Mouse (Mus musculus) embryonic facial prominence, embryonic 12.5 days (tissue): Measurements from ENCODE around the gene Pde4c. TPM values are rescaled to one million over a fixed set of nuclear protein-coding genes. Genes with fewer than 3 reads are reported as not detected.

Experiments
- ATAC-seq: fragments of 200-750 bp; cut with Nextera tagmentation; 2 replicates; pipeline ENCODE4 v1.8.0; 2017; ENCODE audit not compliant: insufficient number of reproducible peaks, insufficient read depth, low FRiP score, low TSS enrichment
- H3K27ac ChIP-seq: fragments of 300-500 bp; sonication (generic); 2 replicates; pipeline ENCODE4 v1.5.1; 2016; ENCODE audit warnings: mild to moderate bottlenecking
- H3K27me3 ChIP-seq: fragments of 300-500 bp; sonication (generic); 2 replicates; pipeline ENCODE4 v1.6.1; 2016; ENCODE audit warnings: mild to moderate bottlenecking, moderate library complexity
- H3K36me3 ChIP-seq: fragments of 300-500 bp; sonication (generic); 2 replicates; pipeline ENCODE4 v1.6.1; 2016; ENCODE audit warnings: mild to moderate bottlenecking
- H3K4me1 ChIP-seq: fragments of 300-500 bp; sonication (generic); 2 replicates; pipeline ENCODE4 v1.6.1; 2016
- H3K4me2 ChIP-seq: fragments of 300-500 bp; sonication (generic); replicated peaks from 2 replicates; pipeline ENCODE4 v1.6.1; 2016; ENCODE audit warnings: mild to moderate bottlenecking, moderate library complexity
- H3K4me3 ChIP-seq: fragments of 300-500 bp; sonication (generic); 2 replicates; pipeline ENCODE4 v1.5.1; 2016; ENCODE audit warnings: mild to moderate bottlenecking
- H3K9ac ChIP-seq: fragments of 300-500 bp; sonication (generic); 2 replicates; pipeline ENCODE4 v1.6.1; 2016; ENCODE audit warnings: mild to moderate bottlenecking, moderate library complexity
- H3K9me3 ChIP-seq: fragments of 300-500 bp; sonication (generic); 2 replicates; pipeline ENCODE4 v1.6.1; 2016; ENCODE audit warnings: mild to moderate bottlenecking, moderate library complexity
- WGBS: fragments of 180-500 bp; shearing (Covaris S2); methylation state at CpG from one replicate; pipeline ENCODE4 v1.1.7; 2016; 5-methylcytosine and 5-hydroxymethylcytosine counted together
- polyA plus RNA-seq: library from polyadenylated mRNA; unstranded; fragments of >200 nt; fragmentation: Nextera tagmentation; extraction: Ambion mirVana; gene quantifications from 2 replicates; pipeline ENCODE4 v1.2.1, GENCODE M21; 2016

The Pde4c gene
- polyA plus RNA-seq, 1 experiment from 2014 or later: 0.29 TPM

DNA sequence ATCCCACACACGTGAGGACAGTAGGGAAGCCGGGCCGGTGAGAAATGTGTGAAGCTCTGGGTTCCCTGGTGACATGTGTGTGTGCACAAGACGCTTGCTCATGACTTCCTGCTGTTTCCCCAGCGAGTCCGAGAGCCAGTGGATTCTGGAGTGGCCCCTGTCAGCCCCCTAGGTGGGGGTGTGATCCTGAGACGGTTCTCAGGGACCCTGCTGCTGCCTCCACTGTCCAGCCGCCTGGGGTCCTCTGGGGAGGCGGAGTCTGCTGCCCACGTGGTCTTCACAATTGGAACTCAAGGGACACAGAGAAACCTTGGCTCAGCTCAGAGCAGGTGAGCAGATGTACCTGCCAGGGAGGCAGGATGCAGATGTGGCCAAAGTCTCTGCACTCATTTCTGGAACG is 3.2 kb downstream of the Pde4c start:
- H3K36me3 ChIP-seq: no peaks in the 10 kb centered on the region
- peaks cover 47% of the 10 kb centered on the region for H3K27me3 ChIP-seq
- H3K9ac ChIP-seq: no peak overlapping the region
- H3K27ac ChIP-seq: no peak overlapping the region
- no peaks in the 10 kb centered on the region for H3K9me3 ChIP-seq
- no peak overlapping the region for H3K4me3 ChIP-seq
- ATAC-seq: no peak
- 0 out of 2 replicates have a peak, but pooled peaks cover 6% of the 10 kb centered on the region for H3K4me1 ChIP-seq
- 43% methylated on average over 11 of the region's 11 CpGs for WGBS
- H3K4me2 ChIP-seq: no peak overlapping the region

GRCm38 (mm10) chr8:70729808-70730475 is 6.4 kb downstream of the Pde4c start:
- no peak for ATAC-seq
- no peaks in the 10 kb centered on the region for H3K36me3 ChIP-seq
- peak overlapping the region; percentile 24 for H3K4me3 ChIP-seq
- H3K27me3 ChIP-seq: peaks cover 55% of the 10 kb centered on the region
- no peaks in the 10 kb centered on the region for H3K9me3 ChIP-seq
- 0 out of 2 replicates have a peak overlapping the region, but pooled peaks have one; percentile 7 for H3K9ac ChIP-seq
- H3K4me1 ChIP-seq: 0 out of 2 replicates have a peak, but pooled peaks cover 6% of the 10 kb centered on the region
- peak overlapping the region; percentile 41 for H3K4me2 ChIP-seq
- 3% methylated on average over 34 of the region's 34 CpGs for WGBS
- no peak overlapping the region for H3K27ac ChIP-seq

GRCm38 (mm10) chr8:70730956-70731355 is 7.4 kb downstream of the Pde4c start:
- no peaks in the 10 kb centered on the region for H3K36me3 ChIP-seq
- H3K4me1 ChIP-seq: 0 out of 2 replicates have a peak, but pooled peaks cover 6% of the 10 kb centered on the region
- 88% methylated on average over 4 of the region's 4 CpGs for WGBS

GRCm38 (mm10) chr8:70737705-70738104 is 14.2 kb downstream of the Pde4c start:
- no peaks in the 10 kb centered on the region for H3K9me3 ChIP-seq
- H3K4me2 ChIP-seq: no peak overlapping the region
- no peak overlapping the region for H3K27ac ChIP-seq
- no peaks in the 10 kb centered on the region for H3K36me3 ChIP-seq
- H3K9ac ChIP-seq: no peak overlapping the region
- H3K27me3 ChIP-seq: peaks cover 32% of the 10 kb centered on the region
- 0 out of 2 replicates have a peak, but pooled peaks cover 3% of the 10 kb centered on the region for H3K4me1 ChIP-seq
- no peak overlapping the region for H3K4me3 ChIP-seq
- 70% methylated on average over 5 of the region's 5 CpGs for WGBS
- no peak for ATAC-seq

More at GRCm38 (mm10) chr8:70730956-70731355, 7.4 kb downstream of the Pde4c start:
- 0 out of 2 replicates have a peak, but pooled peaks have one; percentile 28 for ATAC-seq
- Histone ChIP-seq H3K4me3 (no peak overlapping the region), H3K9me3 (no peaks in the 10 kb centered on the region), H3K9ac (no peak overlapping the region), H3K27me3 (peaks cover 55% of the 10 kb centered on the region), H3K27ac (no peak overlapping the region), H3K4me2 (no peak overlapping the region)

DNA sequence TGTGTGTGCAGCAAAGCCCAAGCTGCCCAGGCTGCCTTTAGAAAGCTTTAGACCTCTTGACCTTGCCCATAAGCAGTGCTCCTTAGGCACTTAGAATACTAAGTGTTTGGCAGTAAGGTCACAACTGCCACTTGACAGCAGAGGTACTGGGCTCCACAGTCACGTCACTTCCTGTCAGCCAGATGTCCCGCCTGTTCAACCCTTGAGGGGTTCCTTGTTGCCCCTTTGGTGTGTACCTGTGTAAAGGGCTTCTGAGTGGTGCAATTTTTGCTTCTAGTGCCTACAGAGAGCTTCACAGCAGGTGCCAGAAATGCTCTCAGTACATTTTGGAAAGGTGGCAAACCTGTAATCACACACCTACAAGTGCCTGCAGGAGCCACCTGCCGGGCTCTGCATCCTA is 14.7 kb downstream of the Pde4c start:
- H3K27ac ChIP-seq: no peak overlapping the region
- no peak for ATAC-seq
- H3K27me3 ChIP-seq: peaks cover 37% of the 10 kb centered on the region
- H3K9ac ChIP-seq: no peak overlapping the region
- WGBS: 69% methylated on average over 3 of the region's 3 CpGs
- peaks cover 7% of the 10 kb centered on the region for H3K4me1 ChIP-seq
- no peak overlapping the region for H3K4me3 ChIP-seq
- H3K9me3 ChIP-seq: no peaks in the 10 kb centered on the region
- no peaks in the 10 kb centered on the region for H3K36me3 ChIP-seq
- H3K4me2 ChIP-seq: no peak overlapping the region

DNA sequence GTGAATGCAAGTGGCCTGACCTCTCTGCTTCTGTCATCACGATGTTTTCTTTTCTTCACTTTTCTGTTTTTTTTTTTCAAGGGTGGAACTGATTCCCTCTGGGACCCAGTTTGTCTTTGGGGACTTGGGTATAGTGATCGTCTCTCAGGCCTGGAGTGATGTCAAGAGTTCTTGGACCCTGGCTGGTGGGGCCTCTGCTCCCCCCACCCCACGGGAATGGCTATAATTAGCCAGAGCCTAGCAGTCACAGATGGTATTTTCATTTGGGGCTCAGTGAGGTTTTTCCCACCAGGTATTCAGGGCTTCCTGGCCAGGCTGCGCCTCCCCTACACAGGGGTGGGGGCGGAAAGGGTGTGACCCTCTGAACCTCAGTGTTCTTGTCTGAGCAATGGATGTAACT is 18.1 kb downstream of the Pde4c start:
- H3K4me2 ChIP-seq: no peak overlapping the region
- H3K27ac ChIP-seq: no peak overlapping the region
- 58% methylated on average over 5 of the region's 5 CpGs for WGBS
- H3K4me1 ChIP-seq: peaks cover 16% of the 10 kb centered on the region
- H3K9me3 ChIP-seq: no peaks in the 10 kb centered on the region
- H3K27me3 ChIP-seq: peaks cover 71% of the 10 kb centered on the region
- no peak for ATAC-seq
- no peaks in the 10 kb centered on the region for H3K36me3 ChIP-seq
- no peak overlapping the region for H3K4me3 ChIP-seq
- no peak overlapping the region for H3K9ac ChIP-seq

DNA sequence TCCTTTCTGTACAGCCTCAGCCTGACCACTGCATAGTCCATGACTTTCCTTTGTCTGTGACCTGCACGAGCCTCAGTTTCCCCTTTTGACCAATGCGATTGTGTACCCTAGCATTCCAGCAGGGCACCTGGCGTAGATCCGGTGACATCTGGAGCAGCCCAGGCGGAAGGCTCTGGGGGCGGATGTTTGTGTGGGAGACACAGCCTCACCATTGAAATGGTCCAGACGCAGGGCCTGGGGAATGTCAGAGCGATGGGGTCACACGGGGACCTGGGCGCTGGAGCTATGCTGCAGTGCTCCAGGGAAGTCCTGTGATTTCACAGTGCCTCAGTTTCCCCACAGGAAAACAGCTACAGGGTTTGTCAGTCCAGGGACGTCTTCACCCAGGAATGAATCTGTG is 18.7 kb downstream of the Pde4c start:
- 53% methylated on average over 11 of the region's 11 CpGs for WGBS

DNA sequence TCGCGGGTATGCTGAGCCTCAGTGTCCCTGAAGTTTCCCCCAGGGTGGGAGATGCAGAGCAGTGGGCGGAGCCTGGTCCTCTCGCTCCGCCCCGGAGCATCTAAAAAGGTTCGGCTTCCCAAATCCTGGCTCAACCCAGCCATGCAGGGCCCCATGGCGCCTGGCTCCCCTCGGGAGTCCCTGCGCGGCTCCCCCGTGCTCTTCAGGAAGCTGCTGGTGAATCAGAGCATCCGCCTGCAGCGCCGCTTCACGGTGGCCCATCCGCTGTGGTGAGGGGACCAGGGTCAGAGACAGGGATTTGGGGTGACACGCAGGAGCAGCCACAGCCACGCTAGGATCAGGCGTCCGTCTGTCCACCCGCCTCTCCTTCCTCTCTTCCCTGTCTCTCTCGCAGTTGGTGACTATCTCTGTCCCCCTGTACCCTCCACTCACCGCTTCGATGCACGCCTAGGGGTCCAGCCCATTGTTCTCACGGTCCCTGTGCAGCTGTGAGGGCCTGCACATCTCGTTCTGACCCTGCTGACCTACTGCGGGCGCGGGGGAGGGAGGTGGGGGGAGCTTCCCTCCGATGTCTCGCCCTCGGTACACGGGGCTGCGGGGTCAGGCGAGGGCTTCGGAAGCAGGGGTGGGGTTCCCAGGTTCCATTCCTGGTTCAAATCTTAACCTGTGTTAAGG is 19.6 kb downstream of the Pde4c start:
- ATAC-seq: no peak

More for the DNA sequence above, 18.7 kb downstream of the Pde4c start:
- Histone ChIP-seq H3K9ac (no peak overlapping the region), H3K4me3 (no peak overlapping the region), H3K36me3 (no peaks in the 10 kb centered on the region), H3K27ac (no peak overlapping the region), H3K27me3 (peaks cover 76% of the 10 kb centered on the region), H3K4me1 (peaks cover 16% of the 10 kb centered on the region), H3K9me3 (no peaks in the 10 kb centered on the region), H3K4me2 (no peak overlapping the region)
- ATAC-seq: no peak

DNA sequence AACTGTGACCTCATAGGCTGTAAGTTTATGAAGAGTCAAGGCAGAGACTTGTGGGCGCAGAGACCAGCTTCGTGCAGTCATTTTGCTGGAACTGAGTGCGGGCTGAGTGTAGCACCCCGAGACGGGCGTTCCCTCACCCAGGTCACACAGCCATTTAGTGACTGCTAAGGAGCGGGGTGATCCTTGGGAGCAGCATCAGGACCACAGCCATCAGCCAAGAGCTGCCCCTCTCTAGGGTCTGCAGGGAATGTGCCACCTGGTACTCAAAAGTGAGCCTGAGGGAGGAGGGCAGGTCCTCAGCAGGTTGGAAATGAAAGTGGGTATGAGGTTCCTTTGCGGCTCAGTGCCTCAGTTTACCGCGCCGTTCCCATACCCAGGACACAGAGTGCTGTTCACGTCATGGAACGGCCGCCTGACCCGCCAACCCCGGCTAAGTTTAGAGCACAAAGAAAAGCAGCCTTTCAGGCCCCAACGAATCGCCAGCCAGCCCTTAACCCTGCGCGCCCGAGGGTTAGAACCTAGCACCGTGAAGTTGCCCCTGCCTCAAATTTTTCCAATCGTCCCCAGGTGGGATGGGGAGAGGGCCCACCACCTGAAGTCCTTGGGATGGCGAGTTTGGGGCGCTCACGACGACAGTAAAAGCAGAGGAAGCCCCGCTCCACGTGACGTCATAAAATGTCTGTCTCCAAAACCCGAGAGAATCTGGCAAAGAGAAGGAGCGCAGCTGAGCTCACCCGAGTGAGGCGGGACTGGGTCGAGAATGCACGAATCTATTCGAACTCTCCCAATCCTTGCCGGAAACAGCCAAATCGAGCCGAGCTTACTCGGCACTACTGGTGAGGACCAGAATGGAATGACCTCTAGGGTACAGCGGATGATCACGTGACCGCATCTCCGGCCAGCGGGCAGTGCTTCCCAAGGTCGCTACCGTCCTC is 20.4 kb downstream of the Pde4c start:
- no peaks in the 10 kb centered on the region for H3K9me3 ChIP-seq
- ATAC-seq: no peak
- H3K4me3 ChIP-seq: peak overlapping the region; percentile 25
- H3K4me1 ChIP-seq: peaks cover 16% of the 10 kb centered on the region
- H3K36me3 ChIP-seq: no peaks in the 10 kb centered on the region
- WGBS: 3% methylated on average over 48 of the region's 48 CpGs
- H3K27ac ChIP-seq: no peak overlapping the region
- H3K4me2 ChIP-seq: peak overlapping the region; percentile 39
- H3K9ac ChIP-seq: 0 out of 2 replicates have a peak overlapping the region, but pooled peaks have one; percentile 21
- peaks cover 86% of the 10 kb centered on the region for H3K27me3 ChIP-seq

More for the DNA sequence above, 19.6 kb downstream of the Pde4c start:
- no peaks in the 10 kb centered on the region for H3K9me3 ChIP-seq
- WGBS: 3% methylated on average over 37 of the region's 38 CpGs
- no peaks in the 10 kb centered on the region for H3K36me3 ChIP-seq
- peak overlapping the region; percentile 39 for H3K4me2 ChIP-seq
- H3K27me3 ChIP-seq: peaks cover 81% of the 10 kb centered on the region
- peaks cover 16% of the 10 kb centered on the region for H3K4me1 ChIP-seq
- peak overlapping the region; percentile 31 for H3K9ac ChIP-seq
- peak overlapping the region; percentile 25 for H3K4me3 ChIP-seq
- no peak overlapping the region for H3K27ac ChIP-seq

DNA sequence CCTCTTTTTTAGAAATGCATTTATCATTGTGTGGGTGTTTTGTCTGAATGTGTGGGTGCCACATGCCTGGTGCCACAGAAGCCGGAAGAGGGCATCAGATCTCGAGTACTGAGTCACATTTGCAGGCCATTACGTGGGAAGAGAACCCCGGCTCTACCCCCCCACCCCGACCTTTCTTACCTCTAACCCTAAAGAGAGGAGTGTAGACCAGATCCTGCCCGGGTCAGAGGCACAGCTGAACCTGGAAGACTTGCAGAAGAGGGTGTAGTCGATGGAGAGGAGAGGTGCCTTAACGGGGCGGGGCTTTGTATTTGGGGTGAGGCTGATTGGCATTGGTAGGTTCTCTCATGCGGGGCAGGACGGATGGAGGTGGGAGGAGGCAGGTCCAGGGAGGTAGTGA is 21.3 kb downstream of the Pde4c start:
- WGBS: 56% methylated on average over 11 of the region's 11 CpGs
- Histone ChIP-seq H3K27me3 (peaks cover 92% of the 10 kb centered on the region), H3K4me1 (peaks cover 16% of the 10 kb centered on the region), H3K36me3 (no peaks in the 10 kb centered on the region), H3K4me3 (no peak overlapping the region), H3K9ac (no peak overlapping the region), H3K4me2 (no peak overlapping the region), H3K27ac (no peak overlapping the region), H3K9me3 (no peaks in the 10 kb centered on the region)
- no peak for ATAC-seq

DNA sequence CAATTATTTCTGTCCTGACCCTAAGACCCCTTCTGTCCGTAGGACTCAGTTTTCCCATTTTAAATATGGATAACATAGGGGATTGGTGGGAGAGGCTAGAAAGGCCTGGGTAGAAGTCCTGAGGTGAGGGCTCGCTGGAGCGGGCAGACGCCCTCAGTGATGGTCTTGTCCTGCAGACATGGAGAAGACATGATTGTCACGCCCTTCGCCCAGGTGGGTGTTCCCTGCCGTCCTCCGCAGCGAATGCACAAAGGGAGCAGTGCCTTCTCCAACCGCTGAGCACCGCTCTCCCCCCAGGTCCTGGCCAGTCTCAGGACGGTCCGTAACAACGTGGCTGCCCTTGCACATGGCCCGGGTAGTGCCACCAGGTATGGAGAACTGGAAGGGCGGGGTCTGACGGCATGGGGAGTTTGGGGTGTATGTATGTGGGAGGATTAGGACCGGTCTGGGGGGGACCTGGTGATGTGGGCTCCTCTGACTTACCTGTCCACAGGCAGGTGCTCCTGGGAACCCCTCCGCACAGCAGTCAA is 22.2 kb downstream of the Pde4c start:
- H3K9me3 ChIP-seq: no peaks in the 10 kb centered on the region
- H3K9ac ChIP-seq: no peak overlapping the region
- H3K36me3 ChIP-seq: no peaks in the 10 kb centered on the region
- H3K27me3 ChIP-seq: peaks cover 86% of the 10 kb centered on the region
- no peak overlapping the region for H3K4me3 ChIP-seq
- no peak overlapping the region for H3K4me2 ChIP-seq
- WGBS: 54% methylated on average over 19 of the region's 19 CpGs
- H3K4me1 ChIP-seq: peaks cover 16% of the 10 kb centered on the region
- ATAC-seq: no peak
- H3K27ac ChIP-seq: no peak overlapping the region
